ENCODE assay signal across 15 mouse cellular contexts in the genomic region with DNA sequence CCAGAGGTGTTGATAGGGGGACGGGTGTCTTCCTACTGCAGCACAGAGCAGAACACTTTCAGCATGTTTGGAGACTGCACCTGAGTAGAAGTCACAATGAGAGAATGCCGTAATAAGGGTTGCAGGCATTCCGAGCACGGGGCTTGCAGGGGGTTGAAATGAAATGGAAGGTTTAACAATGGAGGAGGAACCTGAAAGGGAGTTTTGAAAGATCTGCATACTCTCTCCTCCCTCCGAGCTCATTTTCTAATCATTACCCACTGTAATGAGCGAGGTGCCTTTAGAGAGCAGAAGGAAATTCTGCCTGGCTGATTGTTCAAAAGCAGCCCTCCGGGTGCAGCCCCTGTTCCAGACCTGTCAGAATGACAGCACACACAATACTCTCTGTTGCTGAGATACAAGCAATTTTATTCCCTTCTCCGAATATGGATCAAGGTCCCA.
DNase-seq lines count a peak whose midpoint lies in the region; ATAC-seq lines count a peak whose summit lies in the region.
"Had no signal": no experiment of that assay in that cellular context is flagged by ENCODE, and none has a peak within 500 bp of the region (broad histone marks: within the 10 kb centered on the region; RNA-seq: fewer than 3 reads in every experiment).

No protein-coding gene starts in this region.

- DNase-seq in right cerebral cortex, postnatal 10 days (ENCODE audit: low spot score in 2 of 2): peak; percentile 23 to 38
- no peak for DNase-seq in right cerebral cortex, postnatal 14 days
- DNase-seq in hindbrain, embryonic 11.5 days (ENCODE audit: low spot score): peak; percentile 22
- no peak for DNase-seq in heart, adult 8-10 months (ENCODE audit: low spot score)
- DNase-seq in spleen, adult 12 weeks (ENCODE audit: low spot score): no peak
- DNase-seq in heart, adult 11 months: no peak
- DNase-seq: cerebellum, postnatal 25 days; gastrocnemius, adult 2 months; kidney, postnatal 14 days; layer of hippocampus, postnatal 36 days; right cerebral cortex, postnatal 25 days; thymus, postnatal 25 days had no signal

- H3K9me3 ChIP-seq in hindbrain, embryonic 11.5 days (ENCODE audit: control insufficient read depth, low read length): no peaks in the 10 kb centered on the region
- no peaks in the 10 kb centered on the region for H3K9me3 ChIP-seq in midbrain, embryonic 16.5 days (replicated peaks; ENCODE audit: control insufficient read depth, low read length, poor library complexity, severe bottlenecking)
- H3K9me3 ChIP-seq: intestine, embryonic 15.5 days had no signal

- no peaks in the 10 kb centered on the region for H3K27me3 ChIP-seq in hindbrain, embryonic 11.5 days (ENCODE audit: control insufficient read depth, insufficient read depth, low read length)
- H3K27me3 ChIP-seq in midbrain, embryonic 16.5 days (ENCODE audit: control insufficient read depth, insufficient read depth, low read depth, low read length): no peaks in the 10 kb centered on the region
- H3K27me3 ChIP-seq: intestine, embryonic 15.5 days had no signal

- H3K4me3 ChIP-seq in hindbrain, embryonic 11.5 days (ENCODE audit: low read depth, low read length): no peak overlapping the region
- H3K4me3 ChIP-seq in midbrain, embryonic 16.5 days (ENCODE audit: low read depth, low read length): peak overlapping the region; percentile 9; the same call in 1 of the 2 replicates
- H3K4me3 ChIP-seq: gastrocnemius, adult 2 months; intestine, embryonic 15.5 days had no signal

- 32% methylated on average over 8 of the region's 8 CpGs for WGBS in hindbrain, embryonic 11.5 days
- 24% methylated on average over 8 of the region's 8 CpGs for WGBS in midbrain, embryonic 16.5 days

- no peak overlapping the region for H3K27ac ChIP-seq in hindbrain, embryonic 11.5 days (ENCODE audit: low read depth, low read length)
- peak overlapping the region; percentile 51 for H3K27ac ChIP-seq in midbrain, embryonic 16.5 days (ENCODE audit: low read length)
- H3K27ac ChIP-seq: gastrocnemius, adult 2 months; intestine, embryonic 15.5 days; macrophage had no signal

- no peak overlapping the region for H3K9ac ChIP-seq in hindbrain, embryonic 11.5 days (ENCODE audit: low read depth, low read length)
- H3K9ac ChIP-seq in midbrain, embryonic 16.5 days (ENCODE audit: low read depth, low read length): peak overlapping the region; percentile 1; the same call in 1 of the 2 replicates
- H3K9ac ChIP-seq: intestine, embryonic 15.5 days had no signal

- H3K4me2 ChIP-seq in hindbrain, embryonic 11.5 days (replicated peaks; ENCODE audit: low read depth, low read length): no peak overlapping the region
- peak overlapping the region; percentile 26 for H3K4me2 ChIP-seq in midbrain, embryonic 16.5 days (ENCODE audit: low read length)
- H3K4me2 ChIP-seq: intestine, embryonic 15.5 days had no signal

- ATAC-seq in hindbrain, embryonic 11.5 days (ENCODE audit: low FRiP score): peak; percentile 81
- peak; percentile 92 for ATAC-seq in midbrain, embryonic 16.5 days
- ATAC-seq: intestine, embryonic 15.5 days had no signal

- H3K36me3 ChIP-seq in hindbrain, embryonic 11.5 days (ENCODE audit: control insufficient read depth, insufficient read depth, low read length): no peaks in the 10 kb centered on the region
- H3K36me3 ChIP-seq in midbrain, embryonic 16.5 days (ENCODE audit: control insufficient read depth, insufficient read depth, low read length): no peaks in the 10 kb centered on the region
- H3K36me3 ChIP-seq: intestine, embryonic 15.5 days had no signal

- no peaks in the 10 kb centered on the region for H3K4me1 ChIP-seq in hindbrain, embryonic 11.5 days (replicated peaks; ENCODE audit: control insufficient read depth, insufficient read depth, low read length)
- H3K4me1 ChIP-seq in midbrain, embryonic 16.5 days (ENCODE audit: control insufficient read depth, insufficient read depth, low read length): peaks cover 3% of the 10 kb centered on the region; the same call in 1 of the 2 replicates
- H3K4me1 ChIP-seq: intestine, embryonic 15.5 days had no signal

Comparison
In these comparisons a context has a peak if more than half of its experiments do, and no peak if none do; other contexts are left out.
1. DNase-seq: peak in right cerebral cortex, postnatal 10 days (2 of 2) and hindbrain, embryonic 11.5 days (single experiment); none in right cerebral cortex, postnatal 14 days (single experiment), heart, adult 8-10 months (single experiment), spleen, adult 12 weeks (single experiment) and heart, adult 11 months (single experiment).